Mouse (Mus musculus) testis, adult 2 months (tissue): ENCODE results near the gene Tpd52l1.

Source experiments
- CTCF ChIP-seq: fragments of 200-500 bp; IDR thresholded peaks from 2 replicates; pipeline ENCODE4 v1.5.1; 2012; ENCODE audit warnings: low read depth, mild to moderate bottlenecking, inconsistent platforms, low read length, moderate library complexity; ENCODE audit not compliant: control insufficient read depth, insufficient read depth, insufficient replicate concordance
- POLR2A ChIP-seq: fragments of 200-500 bp; IDR thresholded peaks from 2 replicates; pipeline ENCODE4 v1.6.1; 2012; ENCODE audit warnings: low read depth, mild to moderate bottlenecking, inconsistent platforms, low read length, moderate library complexity; ENCODE audit not compliant: control insufficient read depth

DNA sequence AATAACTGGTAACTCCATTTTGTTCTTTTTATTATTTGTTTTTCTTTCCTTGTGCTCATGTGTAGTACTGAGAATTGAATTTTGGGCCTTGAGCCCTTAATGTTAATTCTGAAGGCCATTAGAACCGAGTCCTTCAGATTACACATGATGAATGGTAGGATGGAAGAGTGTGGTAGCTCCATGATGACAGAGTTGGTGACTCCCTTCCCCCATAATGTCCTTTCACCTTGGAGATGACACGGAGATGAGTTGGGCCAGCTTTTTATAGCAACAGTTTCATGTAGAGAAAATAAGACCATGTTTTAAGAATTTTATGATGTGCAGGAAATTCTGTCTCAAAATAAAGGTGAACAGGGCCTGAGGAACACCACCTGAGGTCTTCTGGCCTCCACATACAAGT, 94.7 kb downstream of the Tpd52l1 start:
- no peak for TF ChIP-seq CTCF
- TF ChIP-seq POLR2A, result no peak
